Mouse (Mus musculus): ENCODE data around the gene Ubxn2a. TPM values are rescaled to one million over a fixed set of nuclear protein-coding genes. Genes with fewer than 3 reads are reported as not detected.
A peak's percentile ranks its signal among the peaks of the same experiment; 100 is the strongest.

Gene Ubxn2a
- polyA plus RNA-seq, 1 experiment from 2014 or later = 41.7 TPM

DNA sequence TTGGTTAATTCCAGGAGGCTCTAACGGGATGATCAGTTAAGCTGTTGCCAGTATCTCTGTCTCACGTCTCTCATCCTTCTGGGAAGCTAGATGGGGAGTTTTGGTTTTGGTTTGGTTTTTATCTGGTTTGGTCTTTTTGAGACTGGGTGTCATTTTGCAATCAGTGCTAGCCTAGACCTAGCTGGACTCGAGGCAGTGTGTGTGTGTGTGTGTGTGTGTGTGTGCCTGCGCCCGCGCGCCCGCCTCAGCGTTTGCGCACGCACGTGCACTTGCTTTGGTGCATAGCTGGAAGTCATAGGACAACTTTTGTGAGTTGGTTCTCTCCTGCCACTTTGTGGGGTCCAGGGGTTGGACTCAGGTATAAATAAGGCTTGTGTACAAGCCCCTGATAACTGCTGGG, 63.8 kb downstream of the Ubxn2a start:
- H3K27me3 ChIP-seq (replicated peaks) = 0 out of 2 replicates have a peak, but pooled peaks cover 3% of the 10 kb centered on the region
- peak overlapping the region; percentile 93 for H3K4me3 ChIP-seq
- peak overlapping the region; percentile 57 for H3K9ac ChIP-seq
- no peaks in the 10 kb centered on the region for H3K36me3 ChIP-seq (replicated peaks)
- H3K27ac ChIP-seq = 0 out of 2 replicates have a peak overlapping the region, but pooled peaks have one; percentile 1
- peak; percentile 48; the same call in 1 of the 2 replicates for ATAC-seq (replicated peaks)
- WGBS = 1% methylated on average over 12 of the region's 12 CpGs
- H3K9me3 ChIP-seq = no peaks in the 10 kb centered on the region
- H3K4me2 ChIP-seq = peak overlapping the region; percentile 62
- H3K4me1 ChIP-seq = peaks cover 22% of the 10 kb centered on the region

GRCm38 (mm10) chr12:4842890-4843597, 64.5 kb downstream of the Ubxn2a start, which contains the start of gene Wdcp:
Gene Wdcp, plus strand, starts transcription at chr12:4843303.
- H3K9me3 ChIP-seq = no peaks in the 10 kb centered on the region
- H3K27ac ChIP-seq = peak within 1 kb of the TSS; percentile 63; the same call in 1 of the 2 replicates
- no peaks in the 10 kb centered on the region for H3K36me3 ChIP-seq (replicated peaks)
- 0 out of 2 replicates have a peak, but pooled peaks cover 3% of the 10 kb centered on the region for H3K27me3 ChIP-seq (replicated peaks)
- H3K9ac ChIP-seq = peak within 1 kb of the TSS; percentile 57
- peak within 1 kb of the TSS; percentile 83 for H3K4me2 ChIP-seq
- peaks cover 22% of the 10 kb centered on the region for H3K4me1 ChIP-seq
- ATAC-seq (replicated peaks) = peak; percentile 94
- peak within 1 kb of the TSS; percentile 93 for H3K4me3 ChIP-seq
- WGBS = under 1% methylated on average over 30 of the region's 30 CpGs

GRCm38 (mm10) chr12:4842456-4842855, 65.0 kb downstream of the Ubxn2a start:
- H3K9me3 ChIP-seq = no peaks in the 10 kb centered on the region
- no peaks in the 10 kb centered on the region for H3K36me3 ChIP-seq (replicated peaks)
- peaks cover 22% of the 10 kb centered on the region for H3K4me1 ChIP-seq
- no peak overlapping the region for H3K9ac ChIP-seq
- 0 out of 2 replicates have a peak, but pooled peaks have one; percentile 16 for ATAC-seq (replicated peaks)
- H3K27ac ChIP-seq = no peak overlapping the region
- no peak overlapping the region for H3K4me3 ChIP-seq
- WGBS = 85% methylated on average over 8 of the region's 8 CpGs
- no peak overlapping the region for H3K4me2 ChIP-seq
- 0 out of 2 replicates have a peak, but pooled peaks cover 3% of the 10 kb centered on the region for H3K27me3 ChIP-seq (replicated peaks)

GRCm38 (mm10) chr12:4841392-4841887, 66.1 kb downstream of the Ubxn2a start, which contains the start of gene Fkbp1b:
Gene Fkbp1b, minus strand, starts transcription at chr12:4841591.
- Histone ChIP-seq H3K36me3 (replicated peaks) (no peaks in the 10 kb centered on the region), H3K4me2 (peak within 1 kb of the TSS; percentile 83), H3K4me3 (peak within 1 kb of the TSS; percentile 59), H3K9ac (peak within 1 kb of the TSS; percentile 66), H3K27me3 (replicated peaks) (0 out of 2 replicates have a peak, but pooled peaks cover 3% of the 10 kb centered on the region), H3K27ac (no peak within 1 kb of the TSS), H3K4me1 (peaks cover 22% of the 10 kb centered on the region), H3K9me3 (no peaks in the 10 kb centered on the region)
- 0% methylated on average over 37 of the region's 37 CpGs for WGBS
- ATAC-seq (replicated peaks) = peak; percentile 55

- peak; percentile 4; the same call in 1 of the 2 replicates for ATAC-seq (replicated peaks)
- H3K4me1 ChIP-seq = peaks cover 22% of the 10 kb centered on the region
- WGBS = 2% methylated on average over 11 of the region's 11 CpGs
- H3K9ac ChIP-seq = peak overlapping the region; percentile 66
- H3K27me3 ChIP-seq (replicated peaks) = 0 out of 2 replicates have a peak, but pooled peaks cover 3% of the 10 kb centered on the region
- H3K9me3 ChIP-seq = no peaks in the 10 kb centered on the region
- H3K4me2 ChIP-seq = peak overlapping the region; percentile 83
- peak overlapping the region; percentile 59 for H3K4me3 ChIP-seq
- no peak overlapping the region for H3K27ac ChIP-seq
- no peaks in the 10 kb centered on the region for H3K36me3 ChIP-seq (replicated peaks)
Measured at GRCm38 (mm10) chr12:4840741-4841140, 66.8 kb downstream of the Ubxn2a start.

DNA sequence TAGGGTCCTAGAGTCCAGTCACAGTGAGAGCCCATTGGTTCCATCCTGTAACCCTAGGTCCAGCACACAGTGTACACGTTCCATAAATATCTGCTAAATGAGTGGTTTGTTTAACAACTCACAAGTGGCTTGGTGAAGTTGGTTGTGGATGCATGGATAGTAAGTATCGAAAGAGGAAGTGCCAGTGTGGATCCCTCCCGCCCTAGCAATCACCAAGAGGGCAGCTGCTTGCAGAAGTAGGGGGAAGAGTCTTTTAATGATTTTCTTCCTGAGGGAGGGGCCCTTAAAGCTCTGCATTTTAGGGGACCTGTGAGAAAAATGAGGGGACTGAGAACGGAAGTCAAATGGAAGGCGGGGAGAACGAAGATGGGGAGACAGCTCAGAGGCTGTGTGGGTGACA, 67.5 kb downstream of the Ubxn2a start:
- Histone ChIP-seq H3K36me3 (replicated peaks) (no peaks in the 10 kb centered on the region), H3K27ac (no peak overlapping the region), H3K9ac (no peak overlapping the region), H3K9me3 (no peaks in the 10 kb centered on the region), H3K27me3 (replicated peaks) (0 out of 2 replicates have a peak, but pooled peaks cover 3% of the 10 kb centered on the region), H3K4me3 (0 out of 2 replicates have a peak overlapping the region, but pooled peaks have one; percentile 59), H3K4me2 (peak overlapping the region; percentile 83; the same call in 1 of the 2 replicates), H3K4me1 (peaks cover 22% of the 10 kb centered on the region)
- 52% methylated on average over 6 of the region's 6 CpGs for WGBS
- ATAC-seq (replicated peaks) = no peak

DNA sequence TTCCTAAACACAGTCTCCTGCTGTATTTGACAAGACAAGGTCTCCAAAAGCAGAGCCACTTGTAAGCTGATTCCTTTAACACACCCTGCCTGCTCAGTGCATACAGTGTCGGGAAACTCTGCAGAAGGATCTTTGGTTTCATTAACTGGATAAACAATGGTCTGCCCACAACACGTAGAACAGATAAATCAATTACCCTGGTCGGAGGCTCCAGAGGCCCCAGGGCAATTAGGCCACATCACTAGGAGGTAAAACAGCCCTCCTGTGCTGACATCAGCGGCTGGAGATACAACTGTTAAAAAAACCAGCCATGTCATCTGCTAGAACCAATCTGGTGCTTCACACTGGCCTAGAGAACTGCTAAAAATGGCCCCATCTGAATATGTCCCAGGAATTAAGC, 70.5 kb downstream of the Ubxn2a start:
- no peaks in the 10 kb centered on the region for H3K9me3 ChIP-seq
- H3K4me3 ChIP-seq = no peak overlapping the region
- peaks cover 10% of the 10 kb centered on the region for H3K4me1 ChIP-seq
- H3K27ac ChIP-seq = no peak overlapping the region
- no peak for ATAC-seq (replicated peaks)
- WGBS = 74% methylated on average over 4 of the region's 4 CpGs
- H3K9ac ChIP-seq = no peak overlapping the region
- H3K4me2 ChIP-seq = no peak overlapping the region
- 0 out of 2 replicates have a peak, but pooled peaks cover 3% of the 10 kb centered on the region for H3K27me3 ChIP-seq (replicated peaks)
- no peaks in the 10 kb centered on the region; the same call in 1 of the 2 replicates for H3K36me3 ChIP-seq (replicated peaks)

Other genes starting within 250 kb of the Ubxn2a start
- 1.0 and 1.3 TPM in 2 replicates for gene Fam228a, start 169.3 kb downstream of the Ubxn2a start, polyA plus RNA-seq (2015; fragmentation: Nextera tagmentation; extraction: Ambion mirVana)
- 12.9 and 13.8 TPM in 2 replicates for gene Pfn4, start 138.7 kb downstream of the Ubxn2a start, polyA plus RNA-seq (2015; fragmentation: Nextera tagmentation; extraction: Ambion mirVana)
- 4.7 and 6.1 TPM in 2 replicates for gene Fam228b, start 138.4 kb downstream of the Ubxn2a start, polyA plus RNA-seq (2015; fragmentation: Nextera tagmentation; extraction: Ambion mirVana)
- 180 and 200 TPM in 2 replicates for gene Sf3b6, start 90.2 kb downstream of the Ubxn2a start, polyA plus RNA-seq (2015; fragmentation: Nextera tagmentation; extraction: Ambion mirVana)
- 30.9 and 39.9 TPM in 2 replicates for gene Fkbp1b, start 66.1 kb downstream of the Ubxn2a start, polyA plus RNA-seq (2015; fragmentation: Nextera tagmentation; extraction: Ambion mirVana)
- gene Wdcp, start 64.4 kb downstream of the Ubxn2a start, polyA plus RNA-seq (2015; fragmentation: Nextera tagmentation; extraction: Ambion mirVana) = 13.8 and 15.0 TPM in 2 replicates
- gene Mfsd2b, start 33.3 kb downstream of the Ubxn2a start, polyA plus RNA-seq (2015; fragmentation: Nextera tagmentation; extraction: Ambion mirVana) = 2.6 TPM in 2 replicates
- gene Atad2b, start 9.6 kb upstream of the Ubxn2a start, polyA plus RNA-seq (2015; fragmentation: Nextera tagmentation; extraction: Ambion mirVana) = 11.2 and 11.3 TPM in 2 replicates